Mouse (Mus musculus): ENCODE data around the gene Mrps17. TPM values are rescaled to one million over a fixed set of nuclear protein-coding genes. Genes with fewer than 3 reads are reported as not detected.
A peak's percentile ranks its signal among the peaks of the same experiment; 100 is the strongest.
"Not testable (repeated sequence)": the region's sequence is repeated elsewhere in the genome, so short reads cannot be mapped to it uniquely, and the experiment has no call there.

The Mrps17 gene
- total RNA-seq (2014; rRNA removed), result 124 and 163 TPM in 2 replicates
- 161 and 176 TPM in 2 replicates for polyA plus RNA-seq (2015; fragmentation: Nextera tagmentation; extraction: Ambion mirVana)

DNA sequence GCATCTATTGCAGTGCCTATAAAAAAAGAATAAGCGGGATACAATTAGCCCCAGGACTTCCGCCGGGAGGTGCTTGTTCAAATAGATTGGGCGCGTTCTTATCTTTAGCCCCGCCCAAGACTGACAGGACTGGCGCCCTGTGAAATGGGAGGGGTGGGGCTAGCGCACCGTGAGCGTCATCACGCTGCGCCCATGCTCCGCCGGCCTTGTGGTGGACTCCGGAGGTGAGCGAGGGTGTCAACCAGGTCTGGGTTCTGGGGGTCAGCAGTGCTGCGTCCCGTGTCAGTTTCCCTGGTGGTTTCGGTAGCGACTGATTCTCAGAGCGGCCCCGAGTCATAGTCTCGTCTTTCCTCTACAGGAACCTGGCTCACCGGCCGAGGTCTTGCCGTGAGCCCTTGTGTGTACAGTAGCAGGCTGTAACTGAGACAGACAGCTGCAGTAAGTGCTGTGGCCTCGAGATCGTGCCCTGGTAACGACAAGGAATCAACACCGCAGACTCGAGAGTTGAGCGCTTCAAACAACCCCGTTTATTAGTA is at the start of gene Mrps17:
Gene Mrps17, plus strand, starts transcription at position 172 of the 536 bp plus-strand sequence.
- peak within 1 kb of the TSS; percentile 76 for H3K4me3 ChIP-seq (ENCODE audit: low read depth, low read length)
- peak; percentile 94 for ATAC-seq (ENCODE audit: low FRiP score)
- H3K4me1 ChIP-seq (ENCODE audit: insufficient read depth, low read length), result peaks cover 3% of the 10 kb centered on the region; the same call in 1 of the 2 replicates
- DNase-seq (ENCODE audit: low spot score), result peak; percentile 97
- no peaks in the 10 kb centered on the region for H3K9me3 ChIP-seq (ENCODE audit: low read length)
- H3K4me2 ChIP-seq (ENCODE audit: low read depth, low read length, poor library complexity, severe bottlenecking), result peak within 1 kb of the TSS; percentile 71
- H3K27ac ChIP-seq (ENCODE audit: low read depth, low read length), result peak within 1 kb of the TSS; percentile 65
- WGBS, result under 1% methylated on average over 33 of the region's 33 CpGs
- H3K36me3 ChIP-seq (ENCODE audit: insufficient read depth, low read length), result peaks cover 25% of the 10 kb centered on the region
- peak; percentile 26; the same call in 1 of the 2 replicates for TF ChIP-seq CTCF (IDR thresholded peaks at IDR 0.05)
- H3K9ac ChIP-seq (replicated peaks; ENCODE audit: low read length, poor library complexity, severe bottlenecking), result peak within 1 kb of the TSS; percentile 86
- H3K27me3 ChIP-seq (ENCODE audit: insufficient read depth, low read length), result no peaks in the 10 kb centered on the region; the same call in 1 of the 2 replicates

DNA sequence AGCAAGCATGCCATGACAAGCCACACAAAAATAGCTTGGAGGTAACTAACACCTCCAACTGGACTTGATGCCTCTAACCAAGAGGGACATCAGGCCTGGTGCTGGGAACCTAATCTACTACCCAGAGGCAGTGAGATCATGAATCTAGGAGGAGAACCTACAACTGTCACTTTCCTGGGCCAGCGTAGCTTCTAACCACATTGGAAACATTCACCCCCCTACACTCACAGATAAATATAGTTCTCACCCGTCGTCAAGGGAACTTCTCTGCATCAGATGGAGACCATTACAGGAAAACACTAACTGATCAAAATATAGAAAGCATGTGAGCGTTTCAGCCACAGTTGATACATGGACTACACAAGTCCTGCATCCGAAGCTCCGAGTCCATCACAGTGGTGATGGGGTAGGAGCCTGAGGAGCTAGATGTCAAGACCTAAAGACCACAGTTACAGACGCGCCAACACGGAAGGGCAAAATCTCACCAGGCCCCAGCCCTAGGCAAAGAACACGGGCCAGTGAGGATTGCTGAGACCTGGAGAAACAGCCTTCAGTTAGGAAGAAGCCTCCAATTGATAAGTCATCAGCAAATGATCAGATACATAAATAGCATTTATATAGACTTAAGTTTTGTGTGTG is 48.9 kb upstream of the Mrps17 start:
- 0 out of 2 replicates have a peak, but pooled peaks cover 6% of the 10 kb centered on the region for H3K4me1 ChIP-seq (ENCODE audit: insufficient read depth, low read length)
- H3K9ac ChIP-seq (replicated peaks; ENCODE audit: low read length, poor library complexity, severe bottlenecking), result no peak overlapping the region
- no peak overlapping the region for H3K27ac ChIP-seq (ENCODE audit: low read depth, low read length)
- ATAC-seq (ENCODE audit: low FRiP score), result no peak
- no peak overlapping the region for H3K4me3 ChIP-seq (ENCODE audit: low read depth, low read length)
- no peak for DNase-seq (ENCODE audit: low spot score)
- no peaks in the 10 kb centered on the region for H3K27me3 ChIP-seq (ENCODE audit: insufficient read depth, low read length)
- H3K4me2 ChIP-seq (ENCODE audit: low read depth, low read length, poor library complexity, severe bottlenecking), result no peak overlapping the region
- no peaks in the 10 kb centered on the region for H3K9me3 ChIP-seq (ENCODE audit: low read length)
- no peak for TF ChIP-seq CTCF (IDR thresholded peaks at IDR 0.05)
- H3K36me3 ChIP-seq (ENCODE audit: insufficient read depth, low read length), result 0 out of 2 replicates have a peak, but pooled peaks cover 1% of the 10 kb centered on the region
- WGBS, result 98% methylated on average over 10 of the region's 10 CpGs

DNA sequence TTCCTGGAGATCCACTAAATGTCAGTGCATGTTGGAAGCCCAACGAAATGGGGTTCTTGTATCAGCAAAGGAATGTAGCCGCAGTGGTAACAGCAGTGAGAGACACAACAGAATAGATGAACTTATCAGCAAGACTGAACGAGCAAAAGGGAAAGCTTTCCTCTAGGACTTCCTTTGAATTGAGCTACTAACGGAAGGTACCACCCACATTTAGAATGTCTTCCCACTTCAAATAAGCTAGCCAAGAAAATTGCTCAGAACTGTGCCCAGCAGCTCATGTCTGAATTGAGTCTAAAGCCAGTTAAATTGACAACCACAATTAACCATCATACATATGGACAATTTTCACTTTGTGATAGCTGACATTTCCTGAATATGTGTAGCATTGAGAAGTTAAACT is 47.4 kb upstream of the Mrps17 start:
- no peaks in the 10 kb centered on the region for H3K36me3 ChIP-seq (ENCODE audit: insufficient read depth, low read length)

DNA sequence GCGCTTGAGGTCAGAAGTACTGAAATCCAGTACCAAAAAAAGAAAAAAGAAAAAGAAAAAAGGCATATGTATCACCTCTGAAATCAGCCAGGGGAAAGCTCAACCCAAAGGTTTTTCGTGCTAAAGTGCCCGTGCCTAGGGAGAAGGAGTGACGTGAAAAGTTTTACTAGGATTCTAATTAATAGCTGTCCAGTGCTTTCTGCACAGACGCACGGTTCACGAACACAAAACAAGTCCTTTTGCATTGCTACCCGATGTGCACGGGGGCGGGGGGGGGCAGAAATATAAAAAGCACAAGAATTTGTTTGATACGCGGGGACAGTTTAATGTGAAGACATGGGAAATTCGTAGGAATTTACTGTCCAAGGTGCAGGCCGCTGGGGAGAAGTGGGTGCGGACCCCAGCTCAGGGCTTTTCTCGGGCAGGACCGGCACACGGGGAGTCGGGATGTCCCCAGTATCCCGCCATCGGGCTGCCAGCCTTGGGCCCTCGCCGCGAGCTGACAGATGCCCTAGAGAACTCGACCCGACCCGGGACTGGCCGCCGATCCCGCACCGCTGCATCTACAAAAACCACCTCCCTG is 45.8 kb upstream of the Mrps17 start:
- DNase-seq (ENCODE audit: low spot score), result no peak
- H3K27ac ChIP-seq (ENCODE audit: low read depth, low read length), result peak overlapping the region; percentile 62
- peak overlapping the region; percentile 85 for H3K4me2 ChIP-seq (ENCODE audit: low read depth, low read length, poor library complexity, severe bottlenecking)
- H3K27me3 ChIP-seq (ENCODE audit: insufficient read depth, low read length), result no peaks in the 10 kb centered on the region
- H3K4me1 ChIP-seq (ENCODE audit: insufficient read depth, low read length), result 0 out of 2 replicates have a peak, but pooled peaks cover 6% of the 10 kb centered on the region
- peak overlapping the region; percentile 80 for H3K4me3 ChIP-seq (ENCODE audit: low read depth, low read length)
- no peaks in the 10 kb centered on the region for H3K9me3 ChIP-seq (ENCODE audit: low read length)
- no peaks in the 10 kb centered on the region for H3K36me3 ChIP-seq (ENCODE audit: insufficient read depth, low read length)
- ATAC-seq (ENCODE audit: low FRiP score), result peak; percentile 47; the same call in 1 of the 2 replicates
- no peak for TF ChIP-seq CTCF (IDR thresholded peaks at IDR 0.05)
- H3K9ac ChIP-seq (replicated peaks; ENCODE audit: low read length, poor library complexity, severe bottlenecking), result peak overlapping the region; percentile 83
- 1% methylated on average over 31 of the region's 31 CpGs for WGBS

More for the DNA sequence above, 47.4 kb upstream of the Mrps17 start:
- DNase-seq (ENCODE audit: low spot score) (no peak), ATAC-seq (ENCODE audit: low FRiP score) (no peak)
- no peaks in the 10 kb centered on the region for H3K9me3 ChIP-seq (ENCODE audit: low read length)
- H3K9ac ChIP-seq (replicated peaks; ENCODE audit: low read length, poor library complexity, severe bottlenecking), result no peak overlapping the region
- H3K4me3 ChIP-seq (ENCODE audit: low read depth, low read length), result no peak overlapping the region
- no peak for TF ChIP-seq CTCF (IDR thresholded peaks at IDR 0.05)
- H3K27ac ChIP-seq (ENCODE audit: low read depth, low read length), result no peak overlapping the region
- H3K27me3 ChIP-seq (ENCODE audit: insufficient read depth, low read length), result no peaks in the 10 kb centered on the region
- no peak overlapping the region for H3K4me2 ChIP-seq (ENCODE audit: low read depth, low read length, poor library complexity, severe bottlenecking)
- H3K4me1 ChIP-seq (ENCODE audit: insufficient read depth, low read length), result 0 out of 2 replicates have a peak, but pooled peaks cover 6% of the 10 kb centered on the region
- 91% methylated on average over 4 of the region's 4 CpGs for WGBS

DNA sequence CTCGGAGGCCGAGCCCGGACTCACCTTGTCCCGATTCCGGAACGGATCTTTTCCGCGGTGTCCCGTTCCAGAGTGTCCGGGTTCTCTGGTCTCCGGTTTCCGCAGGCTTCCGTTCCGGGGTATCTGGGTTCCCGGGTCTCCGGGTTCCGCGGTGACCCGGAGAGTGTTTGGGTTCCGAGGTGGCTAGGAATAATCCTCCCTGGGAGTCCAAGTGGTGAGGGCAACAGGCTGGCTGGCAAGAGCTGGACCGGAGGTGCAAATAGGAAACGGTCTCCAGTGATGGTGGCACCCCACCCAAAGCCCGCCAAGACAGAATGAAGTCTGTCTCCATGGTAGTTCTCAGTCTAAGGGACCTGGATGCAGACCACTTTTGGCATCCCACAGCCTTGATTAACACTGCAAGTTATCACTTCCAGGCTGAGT is 45.2 kb upstream of the Mrps17 start, which contains the start of gene Zfp11:
Gene Zfp11, minus strand, starts transcription at position 64 of the 423 bp plus-strand sequence.
- Histone ChIP-seq H3K4me1 (ENCODE audit: insufficient read depth, low read length) (0 out of 2 replicates have a peak, but pooled peaks cover 6% of the 10 kb centered on the region), H3K9me3 (ENCODE audit: low read length) (0 out of 2 replicates have a peak, but pooled peaks cover 1% of the 10 kb centered on the region), H3K27ac (ENCODE audit: low read depth, low read length) (peak within 1 kb of the TSS; percentile 73), H3K27me3 (ENCODE audit: insufficient read depth, low read length) (no peaks in the 10 kb centered on the region), H3K4me3 (ENCODE audit: low read depth, low read length) (peak within 1 kb of the TSS; percentile 80), H3K36me3 (ENCODE audit: insufficient read depth, low read length) (no peaks in the 10 kb centered on the region), H3K9ac (replicated peaks; ENCODE audit: low read length, poor library complexity, severe bottlenecking) (peak within 1 kb of the TSS; percentile 83), H3K4me2 (ENCODE audit: low read depth, low read length, poor library complexity, severe bottlenecking) (peak within 1 kb of the TSS; percentile 85)
- ATAC-seq (ENCODE audit: low FRiP score), result peak; percentile 73; the same call in 1 of the 2 replicates
- DNase-seq (ENCODE audit: low spot score), result peak; percentile 87
- under 1% methylated on average over 23 of the region's 23 CpGs for WGBS
- TF ChIP-seq CTCF (IDR thresholded peaks at IDR 0.05), result no peak

DNA sequence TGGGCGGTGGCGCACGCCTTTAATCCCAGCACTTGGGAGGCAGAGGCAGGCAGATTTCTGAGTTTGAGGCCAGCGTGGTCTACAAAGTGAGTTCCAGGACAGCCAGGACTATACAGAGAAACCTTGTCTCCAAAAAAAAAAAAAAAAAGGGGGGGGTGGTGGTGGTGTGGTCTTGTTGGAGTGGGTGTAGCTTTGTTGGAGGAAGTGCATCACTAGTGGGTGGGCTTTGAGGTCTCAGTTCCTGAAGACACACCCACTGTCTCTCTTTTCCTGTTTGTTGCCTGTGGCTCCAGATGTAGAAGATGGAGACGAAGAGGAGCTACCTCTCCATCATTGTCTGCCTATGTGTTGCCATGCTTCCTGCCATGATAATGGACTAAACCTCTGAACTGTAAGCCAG is 30.2 kb upstream of the Mrps17 start:
- not testable (repeated sequence) for H3K36me3 ChIP-seq (ENCODE audit: insufficient read depth, low read length); H3K4me1 ChIP-seq (ENCODE audit: insufficient read depth, low read length); H3K27me3 ChIP-seq (ENCODE audit: insufficient read depth, low read length); DNase-seq (ENCODE audit: low spot score); H3K27ac ChIP-seq (ENCODE audit: low read depth, low read length); H3K9ac ChIP-seq (replicated peaks; ENCODE audit: low read length, poor library complexity, severe bottlenecking); ATAC-seq (ENCODE audit: low FRiP score); H3K4me2 ChIP-seq (ENCODE audit: low read depth, low read length, poor library complexity, severe bottlenecking); H3K9me3 ChIP-seq (ENCODE audit: low read length); H3K4me3 ChIP-seq (ENCODE audit: low read depth, low read length)
- WGBS, result 85% methylated on average over 5 of the region's 5 CpGs
